Mouse (Mus musculus): ENCODE measurements around the gene Klf14. TPM values are rescaled to one million over a fixed set of nuclear protein-coding genes. Genes with fewer than 3 reads are reported as not detected.

The Klf14 gene
- 1.9 and 3.0 TPM in 2 replicates for polyA plus RNA-seq (2014; fragmentation: Nextera tagmentation; extraction: Ambion mirVana)

DNA sequence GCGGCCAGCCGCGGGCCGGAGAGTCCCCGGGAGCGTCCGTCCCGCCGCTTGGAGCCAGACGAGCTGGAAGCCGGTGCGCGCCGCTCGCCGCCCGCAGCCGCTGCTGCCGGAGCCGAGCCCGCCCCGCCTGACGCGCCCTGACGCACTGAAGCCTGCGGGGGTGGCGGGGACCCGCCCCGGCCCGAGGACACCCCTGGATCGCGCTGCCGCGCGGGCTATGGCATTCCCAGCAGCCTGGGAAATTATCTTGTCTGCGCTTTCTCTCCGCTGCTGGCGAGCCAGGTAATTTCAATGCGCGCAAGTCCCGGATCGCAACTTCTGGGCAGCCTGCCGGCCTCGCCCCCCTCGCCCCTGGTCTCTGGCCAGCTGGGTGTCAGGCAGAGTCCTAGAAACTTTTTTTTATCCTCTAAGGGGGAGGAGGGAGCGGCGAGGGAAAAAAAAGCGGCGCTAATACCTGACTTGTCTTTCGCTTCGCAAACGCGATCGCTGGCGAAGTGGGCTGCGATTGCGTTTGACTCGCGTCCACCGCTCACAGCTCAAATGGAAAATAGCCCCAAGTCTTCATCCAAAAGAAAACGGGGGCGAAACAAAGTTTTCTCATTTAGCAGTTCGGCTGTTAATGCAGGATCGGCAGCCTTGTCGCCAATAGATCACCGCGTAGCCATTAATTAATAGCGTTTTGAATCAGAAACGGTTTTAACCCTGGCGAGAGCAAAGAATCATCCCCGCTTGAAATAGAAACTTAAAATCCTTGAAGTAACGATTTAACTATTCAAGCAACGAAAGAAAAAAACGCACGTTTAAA lies at the start of gene Klf14:
TSS of gene Klf14 (minus strand) at position 343 of the 805 bp plus-strand sequence.
- H3K9ac ChIP-seq (ENCODE audit: low read length) = peak within 1 kb of the TSS; percentile 47
- peaks cover 37% of the 10 kb centered on the region for H3K27me3 ChIP-seq (ENCODE audit: control insufficient read depth, insufficient read depth, low read length)
- no peak within 1 kb of the TSS for H3K27ac ChIP-seq (replicated peaks in 1 of 2; ENCODE audit: control insufficient read depth in 1 of 2, insufficient read depth in 1 of 2, low read depth in 2 of 2, low read length in 2 of 2)
- under 1% methylated on average over 75 of the region's 75 CpGs for WGBS
- peak within 1 kb of the TSS; percentile 87 for H3K4me2 ChIP-seq (ENCODE audit: low read length)
- H3K4me3 ChIP-seq (ENCODE audit: control insufficient read depth in 1 of 2, insufficient read depth in 1 of 2, low read depth in 1 of 2, low read length in 2 of 2) = peak within 1 kb of the TSS; percentile 59 to 67
- no peak for ATAC-seq (ENCODE audit: insufficient number of reproducible peaks, insufficient read depth, low FRiP score, low read depth)
- no peaks in the 10 kb centered on the region for H3K36me3 ChIP-seq (ENCODE audit: control insufficient read depth, insufficient read depth, low read length)
- peaks cover 28% of the 10 kb centered on the region for H3K9me3 ChIP-seq (ENCODE audit: control insufficient read depth, low read length)
- no peaks in the 10 kb centered on the region for H3K4me1 ChIP-seq (ENCODE audit: control insufficient read depth in 2 of 2, insufficient read depth in 2 of 2, low read length in 2 of 2)

DNA sequence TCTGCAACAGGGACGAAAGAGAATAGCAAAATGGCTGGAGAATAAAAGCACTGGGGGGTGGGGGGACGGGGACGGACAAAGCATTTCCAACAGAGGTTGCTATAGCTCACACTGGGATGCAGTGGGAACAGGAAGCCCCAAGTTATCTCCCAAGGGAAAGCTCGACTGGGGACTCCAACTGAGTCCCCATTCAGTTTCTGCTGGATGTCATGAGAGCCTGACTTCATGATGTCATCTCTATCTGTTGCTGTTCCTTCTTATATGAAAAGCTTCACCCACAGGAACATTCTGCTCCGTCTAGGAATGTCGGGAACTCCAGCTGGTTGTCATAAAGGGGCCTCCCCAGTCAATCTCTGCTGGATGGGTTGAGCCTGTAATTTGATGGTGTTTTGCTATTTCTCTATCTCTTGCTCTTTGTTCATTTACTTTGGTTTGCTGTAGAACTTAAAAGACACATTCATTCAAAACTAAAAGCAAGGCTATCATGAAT lies 47.3 kb upstream of the Klf14 start:
- 53% methylated on average over 6 of the region's 6 CpGs for WGBS
- H3K27ac ChIP-seq (replicated peaks in 1 of 2; ENCODE audit: control insufficient read depth in 1 of 2, insufficient read depth in 1 of 2, low read depth in 2 of 2, low read length in 2 of 2) = peak overlapping the region in 1 of 2 experiments; percentile 11; a peak in 1 of 4 replicates

DNA sequence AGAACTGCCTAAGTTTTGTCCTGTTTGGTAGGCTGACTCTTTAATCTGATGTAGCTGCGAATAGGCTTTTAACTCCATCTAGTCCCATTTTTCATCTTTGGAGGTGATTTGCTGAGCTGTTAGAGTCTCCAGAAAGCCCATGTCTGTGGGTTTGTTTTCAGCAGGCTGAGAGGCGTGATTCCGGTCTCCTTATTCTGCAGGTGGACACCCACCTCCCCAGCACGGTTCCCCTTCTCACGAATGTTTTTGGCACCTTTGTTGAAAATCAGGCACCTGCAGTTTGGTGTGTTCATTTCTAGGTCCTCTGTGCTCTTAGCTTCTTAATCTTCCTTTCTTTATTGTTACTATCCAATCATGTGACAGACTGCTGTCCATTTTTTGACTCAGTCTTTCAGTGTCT lies 27.5 kb upstream of the Klf14 start:
- Histone ChIP-seq H3K4me3 (ENCODE audit: control insufficient read depth in 1 of 2, insufficient read depth in 1 of 2, low read depth in 1 of 2, low read length in 2 of 2) (no peak overlapping the region), H3K27me3 (ENCODE audit: control insufficient read depth, insufficient read depth, low read length) (no peaks in the 10 kb centered on the region), H3K9me3 (ENCODE audit: control insufficient read depth, low read length) (no peaks in the 10 kb centered on the region), H3K36me3 (ENCODE audit: control insufficient read depth, insufficient read depth, low read length) (no peaks in the 10 kb centered on the region), H3K9ac (ENCODE audit: low read length) (no peak overlapping the region), H3K27ac (replicated peaks in 1 of 2; ENCODE audit: control insufficient read depth in 1 of 2, insufficient read depth in 1 of 2, low read depth in 2 of 2, low read length in 2 of 2) (no peak overlapping the region), H3K4me1 (ENCODE audit: control insufficient read depth in 2 of 2, insufficient read depth in 2 of 2, low read length in 2 of 2) (no peaks in the 10 kb centered on the region), H3K4me2 (ENCODE audit: low read length) (no peak overlapping the region)
- no peak for ATAC-seq (ENCODE audit: insufficient number of reproducible peaks, insufficient read depth, low FRiP score, low read depth)
- WGBS = 86% methylated on average over 5 of the region's 5 CpGs

More for the DNA sequence above, 47.3 kb upstream of the Klf14 start:
- no peak for ATAC-seq (ENCODE audit: insufficient number of reproducible peaks, insufficient read depth, low FRiP score, low read depth)
- no peaks in the 10 kb centered on the region for H3K27me3 ChIP-seq (ENCODE audit: control insufficient read depth, insufficient read depth, low read length)
- no peak overlapping the region for H3K9ac ChIP-seq (ENCODE audit: low read length)
- H3K4me1 ChIP-seq (ENCODE audit: control insufficient read depth in 2 of 2, insufficient read depth in 2 of 2, low read length in 2 of 2) = peaks cover 13 to 14% of the 10 kb centered on the region in 2 experiments
- H3K9me3 ChIP-seq (ENCODE audit: control insufficient read depth, low read length) = no peaks in the 10 kb centered on the region
- no peak overlapping the region for H3K4me2 ChIP-seq (ENCODE audit: low read length)
- H3K4me3 ChIP-seq (ENCODE audit: control insufficient read depth in 1 of 2, insufficient read depth in 1 of 2, low read depth in 1 of 2, low read length in 2 of 2) = no peak overlapping the region
- H3K36me3 ChIP-seq (ENCODE audit: control insufficient read depth, insufficient read depth, low read length) = no peaks in the 10 kb centered on the region

DNA sequence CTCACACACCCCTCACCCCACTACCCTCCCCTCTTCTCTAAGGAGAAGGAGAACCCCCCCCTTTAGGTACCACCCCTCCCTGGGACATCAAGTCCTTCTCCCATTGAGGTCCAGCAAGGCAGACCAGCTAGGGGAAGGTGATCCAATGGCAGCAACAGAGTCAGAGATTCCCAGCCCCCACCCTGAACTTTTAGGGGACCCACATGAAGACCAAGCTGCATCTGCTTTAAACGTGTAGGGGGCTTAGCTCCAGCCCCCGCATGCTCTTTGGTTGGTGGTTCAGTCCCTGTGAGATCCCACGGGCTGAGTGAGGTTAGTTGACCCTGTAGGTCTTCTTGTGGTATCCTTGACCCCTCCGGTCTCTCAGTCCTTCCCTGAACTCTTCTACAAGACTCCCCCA lies 24.1 kb upstream of the Klf14 start:
- Histone ChIP-seq H3K27ac (replicated peaks in 1 of 2; ENCODE audit: control insufficient read depth in 1 of 2, insufficient read depth in 1 of 2, low read depth in 2 of 2, low read length in 2 of 2) (no peak overlapping the region), H3K27me3 (ENCODE audit: control insufficient read depth, insufficient read depth, low read length) (no peaks in the 10 kb centered on the region), H3K36me3 (ENCODE audit: control insufficient read depth, insufficient read depth, low read length) (no peaks in the 10 kb centered on the region), H3K4me2 (ENCODE audit: low read length) (0 out of 2 replicates have a peak overlapping the region, but pooled peaks have one; percentile 63), H3K4me3 (ENCODE audit: control insufficient read depth in 1 of 2, insufficient read depth in 1 of 2, low read depth in 1 of 2, low read length in 2 of 2) (no peak overlapping the region), H3K4me1 (ENCODE audit: control insufficient read depth in 2 of 2, insufficient read depth in 2 of 2, low read length in 2 of 2) (no peaks in the 10 kb centered on the region), H3K9ac (ENCODE audit: low read length) (no peak overlapping the region), H3K9me3 (ENCODE audit: control insufficient read depth, low read length) (no peaks in the 10 kb centered on the region)
- no peak; the same call in 1 of the 2 replicates for ATAC-seq (ENCODE audit: insufficient number of reproducible peaks, insufficient read depth, low FRiP score, low read depth)
- WGBS = 68% methylated on average over 4 of the region's 4 CpGs

DNA sequence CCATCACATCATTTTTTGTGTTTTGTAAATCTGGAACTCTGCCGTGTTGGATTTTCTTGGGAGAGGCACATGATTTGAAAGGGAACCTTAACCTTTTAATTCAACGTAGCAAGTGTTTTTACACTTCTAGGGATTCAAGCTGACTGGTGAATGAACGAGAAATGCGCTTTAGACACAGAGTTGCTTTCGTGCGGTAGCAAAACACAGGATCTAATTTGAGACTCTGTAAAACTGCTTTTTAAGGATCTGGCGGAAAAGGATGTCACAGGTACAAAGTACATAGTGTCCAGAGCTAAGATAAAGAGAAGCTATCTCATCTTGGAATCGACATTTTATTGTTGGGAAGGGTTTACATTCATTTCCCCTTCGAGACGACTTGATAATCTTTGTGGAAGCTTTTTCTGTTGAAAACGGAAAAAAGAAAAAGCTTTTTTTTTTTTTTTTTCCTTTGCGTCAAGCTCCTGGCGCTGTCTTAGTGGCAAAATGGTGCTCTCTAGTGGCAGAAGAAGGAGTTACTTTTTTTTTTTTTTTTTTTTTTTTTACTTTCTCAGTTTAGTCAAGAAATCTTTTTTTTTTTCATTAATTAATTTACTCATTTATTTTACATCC lies 23.6 kb upstream of the Klf14 start:
- Histone ChIP-seq H3K4me3 (ENCODE audit: control insufficient read depth in 1 of 2, insufficient read depth in 1 of 2, low read depth in 1 of 2, low read length in 2 of 2) (peak overlapping the region in 1 of 2 experiments; percentile 23; a peak in 2 of 4 replicates), H3K27me3 (ENCODE audit: control insufficient read depth, insufficient read depth, low read length) (no peaks in the 10 kb centered on the region), H3K9me3 (ENCODE audit: control insufficient read depth, low read length) (no peaks in the 10 kb centered on the region), H3K9ac (ENCODE audit: low read length) (peak overlapping the region; percentile 44; the same call in 1 of the 2 replicates), H3K4me2 (ENCODE audit: low read length) (peak overlapping the region; percentile 63), H3K36me3 (ENCODE audit: control insufficient read depth, insufficient read depth, low read length) (no peaks in the 10 kb centered on the region), H3K4me1 (ENCODE audit: control insufficient read depth in 2 of 2, insufficient read depth in 2 of 2, low read length in 2 of 2) (no peaks in the 10 kb centered on the region), H3K27ac (replicated peaks in 1 of 2; ENCODE audit: control insufficient read depth in 1 of 2, insufficient read depth in 1 of 2, low read depth in 2 of 2, low read length in 2 of 2) (0 out of 4 replicates have a peak overlapping the region, but pooled peaks of 1 of the 2 experiments have one; percentile 10)
- 16% methylated on average over 13 of the region's 13 CpGs for WGBS
- no peak for ATAC-seq (ENCODE audit: insufficient number of reproducible peaks, insufficient read depth, low FRiP score, low read depth)

DNA sequence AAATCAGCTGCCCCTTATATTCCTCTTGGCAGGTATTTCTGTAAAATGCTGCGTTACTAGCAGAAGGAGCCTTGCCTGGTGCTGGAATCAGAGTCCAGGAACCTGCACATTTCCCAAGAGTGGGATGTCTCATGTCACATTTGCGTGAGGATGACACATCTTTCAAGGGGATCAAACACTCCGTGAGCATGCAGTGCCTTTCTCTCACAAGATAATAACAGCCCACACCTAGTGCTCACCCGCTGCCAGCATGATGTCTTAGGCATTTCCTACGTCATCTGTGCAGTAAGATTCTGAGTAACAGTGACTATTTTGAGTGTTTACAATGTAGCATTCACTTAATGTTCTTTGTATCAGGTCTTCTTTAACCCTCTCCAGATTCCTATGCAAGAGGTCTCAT lies 22.5 kb upstream of the Klf14 start:
- Histone ChIP-seq H3K4me2 (ENCODE audit: low read length) (no peak overlapping the region), H3K36me3 (ENCODE audit: control insufficient read depth, insufficient read depth, low read length) (no peaks in the 10 kb centered on the region), H3K4me3 (ENCODE audit: control insufficient read depth in 1 of 2, insufficient read depth in 1 of 2, low read depth in 1 of 2, low read length in 2 of 2) (no peak overlapping the region), H3K27me3 (ENCODE audit: control insufficient read depth, insufficient read depth, low read length) (no peaks in the 10 kb centered on the region), H3K9ac (ENCODE audit: low read length) (no peak overlapping the region), H3K27ac (replicated peaks in 1 of 2; ENCODE audit: control insufficient read depth in 1 of 2, insufficient read depth in 1 of 2, low read depth in 2 of 2, low read length in 2 of 2) (no peak overlapping the region), H3K4me1 (ENCODE audit: control insufficient read depth in 2 of 2, insufficient read depth in 2 of 2, low read length in 2 of 2) (no peaks in the 10 kb centered on the region), H3K9me3 (ENCODE audit: control insufficient read depth, low read length) (no peaks in the 10 kb centered on the region)
- 78% methylated on average over 5 of the region's 5 CpGs for WGBS
- no peak for ATAC-seq (ENCODE audit: insufficient number of reproducible peaks, insufficient read depth, low FRiP score, low read depth)

DNA sequence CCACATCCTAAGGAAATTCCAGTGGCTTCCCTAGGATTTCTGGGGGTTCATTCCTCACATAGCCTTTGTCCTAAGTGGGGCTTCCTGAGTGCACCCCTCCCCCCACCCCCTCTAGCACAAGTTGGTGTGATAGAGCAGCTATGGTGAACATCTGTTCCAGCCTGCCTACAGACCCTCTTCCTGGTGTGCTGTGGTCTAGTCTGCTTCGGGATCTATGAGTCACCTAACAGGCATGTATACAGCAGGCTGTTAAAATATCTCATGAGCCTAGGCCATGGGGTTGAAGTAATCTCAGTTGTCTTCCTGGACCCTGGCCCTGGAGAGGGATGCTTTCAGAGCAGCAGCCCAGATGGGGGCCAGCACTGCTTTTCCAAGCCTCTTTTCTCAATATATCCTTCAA lies 19.7 kb upstream of the Klf14 start:
- H3K36me3 ChIP-seq (ENCODE audit: control insufficient read depth, insufficient read depth, low read length) = no peaks in the 10 kb centered on the region
- ATAC-seq (ENCODE audit: insufficient number of reproducible peaks, insufficient read depth, low FRiP score, low read depth) = 0 out of 2 replicates have a peak, but pooled peaks have one; percentile 43
- no peaks in the 10 kb centered on the region for H3K9me3 ChIP-seq (ENCODE audit: control insufficient read depth, low read length)
- no peak overlapping the region for H3K27ac ChIP-seq (replicated peaks in 1 of 2; ENCODE audit: control insufficient read depth in 1 of 2, insufficient read depth in 1 of 2, low read depth in 2 of 2, low read length in 2 of 2)
- WGBS = 23% methylated on average over 1 of the region's 1 CpGs
- no peak overlapping the region for H3K9ac ChIP-seq (ENCODE audit: low read length)
- no peak overlapping the region for H3K4me3 ChIP-seq (ENCODE audit: control insufficient read depth in 1 of 2, insufficient read depth in 1 of 2, low read depth in 1 of 2, low read length in 2 of 2)
- H3K4me1 ChIP-seq (ENCODE audit: control insufficient read depth in 2 of 2, insufficient read depth in 2 of 2, low read length in 2 of 2) = no peaks in the 10 kb centered on the region
- no peak overlapping the region for H3K4me2 ChIP-seq (ENCODE audit: low read length)
- no peaks in the 10 kb centered on the region for H3K27me3 ChIP-seq (ENCODE audit: control insufficient read depth, insufficient read depth, low read length)
